Mouse (Mus musculus): ENCODE results near the gene Spint1. TPM values are rescaled to one million over a fixed set of nuclear protein-coding genes. Genes with fewer than 3 reads are reported as not detected.

Gene Spint1
- total and polyA plus RNA-seq, 3 experiments = not detected

- Histone ChIP-seq H3K27ac (ENCODE audit: insufficient read depth, low read depth) (no peak overlapping the region), H3K9me3 (replicated peaks; ENCODE audit: low read length) (no peaks in the 10 kb centered on the region), H3K4me2 (ENCODE audit: insufficient read depth, low read depth, poor library complexity, severe bottlenecking) (no peak overlapping the region), H3K9ac (ENCODE audit: insufficient read depth, low read depth) (no peak overlapping the region), H3K4me1 (ENCODE audit: control insufficient read depth in 1 of 2, insufficient read depth in 2 of 2) (peaks cover 3 to 13% of the 10 kb centered on the region in 2 experiments; a peak in 3 of 4 replicates), H3K36me3 (replicated peaks in 1 of 2; ENCODE audit: control insufficient read depth in 1 of 2, insufficient read depth in 1 of 2, low read length in 1 of 2) (no peaks in the 10 kb centered on the region), H3K79me2 (replicated peaks; ENCODE audit: control insufficient read depth, extremely low read depth, insufficient read depth, poor library complexity, severe bottlenecking) (no peaks in the 10 kb centered on the region), H3K4me3 (replicated peaks in 1 of 3; ENCODE audit: low read depth in 2 of 3, low read length in 2 of 3, poor library complexity in 1 of 3) (no peak overlapping the region), H3K27me3 (replicated peaks) (peaks cover 23% of the 10 kb centered on the region)
- in situ Hi-C loops (cut with MboI; ENCODE audit: low pct_ligation_motif_present, low pct_unique_long_range_greater_than_20kb, low sequenced_read_pairs) = loop anchor here (5.0 kb wide), 1 partner anchor 32 kb away; the partner anchor contains the start of gene Vps18
- no peak for DNase-seq (ENCODE audit: extremely low read depth)
- TF ChIP-seq ZKSCAN1 (IDR thresholded peaks at IDR 0.05; ENCODE audit: borderline replicate concordance, low read depth, low read length) = no peak
- TF ChIP-seq ZC3H11A (IDR thresholded peaks at IDR 0.05; ENCODE audit: low read depth, low read length) = no peak
- TF ChIP-seq EP300 (IDR thresholded peaks at IDR 0.05; ENCODE audit: low read length) = no peak
- TF ChIP-seq USF1 (IDR thresholded peaks at IDR 0.05; ENCODE audit: low read depth, low read length) = no peak
- dilution Hi-C loops (cut with MboI; ENCODE audit: extremely low pct_ligation_motif_present, extremely low pct_unique_long_range_greater_than_20kb, low sequenced_read_pairs) = no loop called here
These were observed 17.8 kb downstream of the Spint1 start for GRCm38 (mm10) chr2:119254976-119255375.

GRCm38 (mm10) chr2:119260518-119260917, 23.4 kb downstream of the Spint1 start:
- dilution Hi-C loops (cut with MboI; ENCODE audit: extremely low pct_ligation_motif_present, extremely low pct_unique_long_range_greater_than_20kb, low sequenced_read_pairs) = no loop called here
- no peaks in the 10 kb centered on the region for H3K36me3 ChIP-seq (replicated peaks in 1 of 2; ENCODE audit: control insufficient read depth in 1 of 2, insufficient read depth in 1 of 2, low read length in 1 of 2)
- no peak overlapping the region for H3K4me2 ChIP-seq (ENCODE audit: insufficient read depth, low read depth, poor library complexity, severe bottlenecking)
- H3K27ac ChIP-seq (ENCODE audit: insufficient read depth, low read depth) = no peak overlapping the region
- H3K9ac ChIP-seq (ENCODE audit: insufficient read depth, low read depth) = no peak overlapping the region
- H3K4me1 ChIP-seq (ENCODE audit: control insufficient read depth in 1 of 2, insufficient read depth in 2 of 2) = peaks cover 8 to 21% of the 10 kb centered on the region in 2 experiments; a peak in 3 of 4 replicates
- DNase-seq (ENCODE audit: extremely low read depth) = peak; percentile 24
- no peaks in the 10 kb centered on the region for H3K9me3 ChIP-seq (replicated peaks; ENCODE audit: low read length)
- peaks cover 13% of the 10 kb centered on the region for H3K27me3 ChIP-seq (replicated peaks)
- H3K4me3 ChIP-seq (replicated peaks in 1 of 3; ENCODE audit: low read depth in 2 of 3, low read length in 2 of 3, poor library complexity in 1 of 3) = no peak overlapping the region
- H3K79me2 ChIP-seq (replicated peaks; ENCODE audit: control insufficient read depth, extremely low read depth, insufficient read depth, poor library complexity, severe bottlenecking) = no peaks in the 10 kb centered on the region
- TF ChIP-seq MAX (IDR thresholded peaks at IDR 0.05; ENCODE audit: low read length) (no peak), ELF1 (IDR thresholded peaks at IDR 0.05; ENCODE audit: low read depth, low read length) (peak; percentile 57; the same call in 1 of the 2 replicates), SIN3A (IDR thresholded peaks at IDR 0.05; ENCODE audit: low read length) (no peak)
- in situ Hi-C loops (cut with MboI; ENCODE audit: low pct_ligation_motif_present, low pct_unique_long_range_greater_than_20kb, low sequenced_read_pairs) = no loop called here

- dilution Hi-C loops (cut with MboI; ENCODE audit: extremely low pct_ligation_motif_present, extremely low pct_unique_long_range_greater_than_20kb, low sequenced_read_pairs) (no loop called here), in situ Hi-C loops (cut with MboI; ENCODE audit: low pct_ligation_motif_present, low pct_unique_long_range_greater_than_20kb, low sequenced_read_pairs) (no loop called here)
- no peaks in the 10 kb centered on the region for H3K36me3 ChIP-seq (replicated peaks in 1 of 2; ENCODE audit: control insufficient read depth in 1 of 2, insufficient read depth in 1 of 2, low read length in 1 of 2)
- no peaks in the 10 kb centered on the region for H3K79me2 ChIP-seq (replicated peaks; ENCODE audit: control insufficient read depth, extremely low read depth, insufficient read depth, poor library complexity, severe bottlenecking)
- DNase-seq (ENCODE audit: extremely low read depth) = no peak
- no peak overlapping the region for H3K4me2 ChIP-seq (ENCODE audit: insufficient read depth, low read depth, poor library complexity, severe bottlenecking)
- TF ChIP-seq USF1 (IDR thresholded peaks at IDR 0.05; ENCODE audit: low read depth, low read length) = no peak
- TF ChIP-seq TBP (conservative IDR thresholded peaks at IDR 0.05; ENCODE audit: low read depth, low read length) = no peak
- TF ChIP-seq NELFE (IDR thresholded peaks at IDR 0.05; ENCODE audit: low read depth, low read length) = no peak
- TF ChIP-seq ZNF384 (IDR thresholded peaks at IDR 0.05; ENCODE audit: low read depth, low read length) = no peak
- no peak for TF ChIP-seq ELF1 (IDR thresholded peaks at IDR 0.05; ENCODE audit: low read depth, low read length)
- TF ChIP-seq UBTF (IDR thresholded peaks at IDR 0.05; ENCODE audit: low read depth, low read length) = no peak
- TF ChIP-seq GABPA (IDR thresholded peaks at IDR 0.05; ENCODE audit: insufficient replicate concordance, low read depth, low read length) = no peak
- no peak for TF ChIP-seq CHD1 (IDR thresholded peaks at IDR 0.05; ENCODE audit: low read depth, low read length)
- H3K4me1 ChIP-seq (ENCODE audit: control insufficient read depth in 1 of 2, insufficient read depth in 2 of 2) = peaks cover 8 to 21% of the 10 kb centered on the region in 2 experiments; a peak in 3 of 4 replicates
- H3K9ac ChIP-seq (ENCODE audit: insufficient read depth, low read depth) = no peak overlapping the region
- no peak overlapping the region for H3K4me3 ChIP-seq (replicated peaks in 1 of 3; ENCODE audit: low read depth in 2 of 3, low read length in 2 of 3, poor library complexity in 1 of 3)
- no peaks in the 10 kb centered on the region for H3K9me3 ChIP-seq (replicated peaks; ENCODE audit: low read length)
- no peak overlapping the region for H3K27ac ChIP-seq (ENCODE audit: insufficient read depth, low read depth)
- H3K27me3 ChIP-seq (replicated peaks) = peaks cover 14% of the 10 kb centered on the region
These were observed 24.2 kb downstream of the Spint1 start for GRCm38 (mm10) chr2:119261326-119261725.

Measured in CH12.LX (cell line).